Mouse (Mus musculus): ENCODE measurements around the gene Cavin3.

DNA sequence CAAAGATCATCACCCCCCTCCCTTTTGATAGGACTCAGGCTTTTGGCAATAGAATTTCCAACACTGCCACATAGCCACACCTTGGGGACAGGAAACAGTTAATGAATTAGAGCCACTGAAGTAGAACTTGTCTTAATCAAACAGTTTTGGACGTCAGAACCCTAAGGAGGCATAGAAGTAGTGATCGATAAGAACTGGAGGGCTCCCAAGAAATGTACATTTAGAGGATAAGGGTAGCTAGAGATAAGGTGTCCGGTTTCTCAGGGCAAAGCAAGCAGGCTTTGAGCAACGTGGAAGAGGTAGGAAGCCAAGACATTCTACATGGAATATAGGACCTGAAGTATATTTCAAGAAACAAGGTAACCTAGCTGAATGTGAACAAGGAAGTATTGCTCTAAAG, 40.7 kb downstream of the Cavin3 start:
- TF ChIP-seq CTCF (conservative IDR thresholded peaks at IDR 0.05; ENCODE audit: insufficient read depth, insufficient read length, low read depth, low read length) (no peak), POLR2A (IDR thresholded peaks at IDR 0.05; ENCODE audit: low read depth, low read length) (no peak)
